Mouse (Mus musculus): ENCODE measurements around the gene 5330417H12Rik. TPM values are rescaled to one million over a fixed set of nuclear protein-coding genes. Genes with fewer than 3 reads are reported as not detected.

The 5330417H12Rik gene
- total and polyA plus RNA-seq, 3 experiments, result not detected

- no peak overlapping the region for H3K27ac ChIP-seq (ENCODE audit: control insufficient read depth, low read depth, low read length)
- no peak for DNase-seq (ENCODE audit: low read depth, low spot score)
- no peak overlapping the region for H3K4me3 ChIP-seq (ENCODE audit: control insufficient read depth in 1 of 2, insufficient read depth in 1 of 2, low read depth in 2 of 2, low read length in 2 of 2)
- H3K9me3 ChIP-seq (replicated peaks; ENCODE audit: insufficient read depth, low read length), result no peaks in the 10 kb centered on the region
- H3K27me3 ChIP-seq (ENCODE audit: control insufficient read depth in 1 of 2, insufficient read depth in 2 of 2, low read length in 2 of 2), result no peaks in the 10 kb centered on the region
- no peak overlapping the region for H3K9ac ChIP-seq (ENCODE audit: control insufficient read depth, low read depth, low read length, poor library complexity, severe bottlenecking)
- H3K79me2 ChIP-seq (ENCODE audit: control insufficient read depth, insufficient read depth, low read length, poor library complexity), result no peaks in the 10 kb centered on the region
- no peaks in the 10 kb centered on the region for H3K36me3 ChIP-seq (ENCODE audit: control insufficient read depth in 1 of 2, insufficient read depth in 2 of 2, low read length in 2 of 2)
- no peaks in the 10 kb centered on the region for H3K4me1 ChIP-seq (ENCODE audit: control insufficient read depth in 1 of 2, insufficient read depth in 2 of 2, low read length in 2 of 2)
- TF ChIP-seq UBTF (IDR thresholded peaks at IDR 0.05; ENCODE audit: borderline replicate concordance, insufficient read depth, low read depth, low read length) (no peak), ZC3H11A (IDR thresholded peaks at IDR 0.05; ENCODE audit: low read depth, low read length) (no peak), MAX (IDR thresholded peaks at IDR 0.05; ENCODE audit: low read length) (no peak), POLR2A (IDR thresholded peaks at IDR 0.05; ENCODE audit: control insufficient read depth in 1 of 2, insufficient read depth in 1 of 2, low read depth in 1 of 2, low read length in 2 of 2, poor library complexity in 1 of 2) (no peak), NELFE (IDR thresholded peaks at IDR 0.05; ENCODE audit: low read depth, low read length) (no peak), TBP (IDR thresholded peaks at IDR 0.05; ENCODE audit: low read depth, low read length) (no peak), SIN3A (IDR thresholded peaks at IDR 0.05; ENCODE audit: low read length) (no peak), RCOR1 (IDR thresholded peaks at IDR 0.05; ENCODE audit: low read depth, low read length) (no peak), MAZ (IDR thresholded peaks at IDR 0.05; ENCODE audit: low read depth, low read length) (no peak), MYC (IDR thresholded peaks at IDR 0.05; ENCODE audit: low read depth, low read length) (no peak), HCFC1 (IDR thresholded peaks at IDR 0.05; ENCODE audit: low read depth, low read length) (no peak), EP300 (IDR thresholded peaks at IDR 0.05; ENCODE audit: low read depth in 1 of 2, low read length in 2 of 2) (no peak), BHLHE40 (IDR thresholded peaks at IDR 0.05; ENCODE audit: borderline replicate concordance, low read depth, low read length) (no peak), ELF1 (IDR thresholded peaks at IDR 0.05; ENCODE audit: low read depth, low read length) (no peak), MXI1 (IDR thresholded peaks at IDR 0.05; ENCODE audit: low read depth, low read length) (no peak), MYB (IDR thresholded peaks at IDR 0.05; ENCODE audit: low read depth, low read length) (no peak), MEF2A (IDR thresholded peaks at IDR 0.05; ENCODE audit: extremely low read depth, insufficient replicate concordance, low read depth, low read length, poor library complexity, severe bottlenecking) (no peak)
Observed at GRCm38 (mm10) chr7:107666262-107666902, 41.4 kb upstream of the 5330417H12Rik start.

GRCm38 (mm10) chr7:107665586-107666261 is 40.8 kb upstream of the 5330417H12Rik start:
- Histone ChIP-seq H3K9me3 (replicated peaks; ENCODE audit: insufficient read depth, low read length) (no peaks in the 10 kb centered on the region), H3K4me1 (ENCODE audit: control insufficient read depth in 1 of 2, insufficient read depth in 2 of 2, low read length in 2 of 2) (no peaks in the 10 kb centered on the region), H3K9ac (ENCODE audit: control insufficient read depth, low read depth, low read length, poor library complexity, severe bottlenecking) (no peak overlapping the region), H3K27ac (ENCODE audit: control insufficient read depth, low read depth, low read length) (no peak overlapping the region), H3K27me3 (ENCODE audit: control insufficient read depth in 1 of 2, insufficient read depth in 2 of 2, low read length in 2 of 2) (no peaks in the 10 kb centered on the region), H3K79me2 (ENCODE audit: control insufficient read depth, insufficient read depth, low read length, poor library complexity) (no peaks in the 10 kb centered on the region), H3K36me3 (ENCODE audit: control insufficient read depth in 1 of 2, insufficient read depth in 2 of 2, low read length in 2 of 2) (no peaks in the 10 kb centered on the region), H3K4me3 (ENCODE audit: control insufficient read depth in 1 of 2, insufficient read depth in 1 of 2, low read depth in 2 of 2, low read length in 2 of 2) (no peak overlapping the region)
- DNase-seq (ENCODE audit: low read depth, low spot score), result no peak
- no peak for TF ChIP-seq BHLHE40 (IDR thresholded peaks at IDR 0.05; ENCODE audit: borderline replicate concordance, low read depth, low read length)
- TF ChIP-seq MYB (IDR thresholded peaks at IDR 0.05; ENCODE audit: low read depth, low read length), result no peak
- TF ChIP-seq UBTF (IDR thresholded peaks at IDR 0.05; ENCODE audit: borderline replicate concordance, insufficient read depth, low read depth, low read length), result no peak
- no peak for TF ChIP-seq MXI1 (IDR thresholded peaks at IDR 0.05; ENCODE audit: low read depth, low read length)
- no peak for TF ChIP-seq TAL1 (IDR thresholded peaks at IDR 0.05; ENCODE audit: low read length)
- TF ChIP-seq JUND (IDR thresholded peaks at IDR 0.05; ENCODE audit: low read depth, low read length), result no peak
- TF ChIP-seq ZMIZ1 (IDR thresholded peaks at IDR 0.05; ENCODE audit: low read depth, low read length), result no peak
- TF ChIP-seq CTCF (IDR thresholded peaks at IDR 0.05 in 2 of 3, conservative IDR thresholded peaks at IDR 0.05 in 1 of 3; ENCODE audit: control insufficient read depth in 1 of 3, insufficient read depth in 1 of 3, low read depth in 2 of 3, low read length in 3 of 3, poor library complexity in 1 of 3, severe bottlenecking in 1 of 3), result no peak
- TF ChIP-seq EP300 (IDR thresholded peaks at IDR 0.05; ENCODE audit: low read depth in 1 of 2, low read length in 2 of 2), result no peak
- no peak for TF ChIP-seq TCF12 (IDR thresholded peaks at IDR 0.05; ENCODE audit: low read depth, low read length)

Measured in MEL (cell line).